Mouse (Mus musculus) lung, postnatal 36 days (tissue): ENCODE measurements at regions not wholly inside any gene's neighbourhood (a gene's known extent, or its start where the extent isn't known, plus 50 kb on each side); places are given as distances from the start of the nearest gene placed in this dataset.

ENCODE experiments used
- DNase-seq: peaks from one replicate; pipeline ENCODE4 v3.0.0; 2022; ENCODE audit warnings: mixed read lengths

- DNase-seq, result no peak
Observed at GRCm38 (mm10) chr2:77358176-77358575, 77.8 kb upstream of the Sestd1 start.

- no peak for DNase-seq
Observed at GRCm38 (mm10) chr2:77356798-77357197, 76.4 kb upstream of the Sestd1 start.

- no peak for DNase-seq
Observed at GRCm38 (mm10) chr2:77351987-77352628, 71.7 kb upstream of the Sestd1 start.

GRCm38 (mm10) chr2:77347027-77347426 is 66.6 kb upstream of the Sestd1 start:
- no peak for DNase-seq

GRCm38 (mm10) chr2:77343736-77344440 is 63.5 kb upstream of the Sestd1 start:
- DNase-seq, result no peak

- DNase-seq, result peak; percentile 15
Observed at GRCm38 (mm10) chr2:77342416-77342815, 62.0 kb upstream of the Sestd1 start.

GRCm38 (mm10) chr2:77341575-77342332 is 61.4 kb upstream of the Sestd1 start:
- peak; percentile 98 for DNase-seq

- DNase-seq, result no peak
Observed at GRCm38 (mm10) chr2:77340076-77340475, 59.7 kb upstream of the Sestd1 start.

GRCm38 (mm10) chr2:77337786-77338406 is 57.5 kb upstream of the Sestd1 start:
- no peak for DNase-seq

- no peak for DNase-seq
Observed at GRCm38 (mm10) chr2:77337318-77337717, 56.9 kb upstream of the Sestd1 start.

GRCm38 (mm10) chr2:77336810-77337209 is 56.4 kb upstream of the Sestd1 start:
- DNase-seq, result no peak

- no peak for DNase-seq
Observed at GRCm38 (mm10) chr2:77334706-77335105, 54.3 kb upstream of the Sestd1 start.

- no peak for DNase-seq
Observed at GRCm38 (mm10) chr2:77333394-77334079, 53.1 kb upstream of the Sestd1 start.
